Mouse (Mus musculus): ENCODE measurements around the gene Sesn1.
"Not testable (repeated sequence)": the region's sequence is repeated elsewhere in the genome, so short reads cannot be mapped to it uniquely, and the experiment has no call there.

Sesn1 gene

GRCm38 (mm10) chr10:41930966-41931365 lies 121.2 kb downstream of the Sesn1 start:
- no peak for DNase-seq

- no peak for DNase-seq
Measured at GRCm38 (mm10) chr10:41931962-41932361, 122.2 kb downstream of the Sesn1 start.

GRCm38 (mm10) chr10:41932943-41933342 lies 123.2 kb downstream of the Sesn1 start:
- DNase-seq = no peak

DNA sequence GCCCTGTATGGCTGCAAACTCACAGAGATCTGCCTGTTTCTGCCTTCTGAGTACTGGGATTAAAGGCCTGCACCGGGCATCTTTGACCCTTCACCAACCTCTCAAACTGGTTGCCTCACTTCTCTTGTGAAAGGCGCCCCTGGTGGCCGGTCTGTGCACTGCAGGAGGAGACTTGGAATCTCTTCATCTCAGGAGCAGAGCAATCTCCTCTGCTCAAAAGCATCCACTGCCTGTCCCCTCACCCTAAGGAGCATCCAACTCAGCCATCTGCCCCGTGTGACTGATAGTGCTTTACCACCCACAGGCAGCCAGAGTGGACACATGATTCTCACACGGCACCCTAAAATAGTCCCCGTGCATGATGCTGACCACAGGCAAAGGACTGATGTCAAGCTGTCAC lies 123.8 kb downstream of the Sesn1 start:
- DNase-seq = peak; percentile 73

DNA sequence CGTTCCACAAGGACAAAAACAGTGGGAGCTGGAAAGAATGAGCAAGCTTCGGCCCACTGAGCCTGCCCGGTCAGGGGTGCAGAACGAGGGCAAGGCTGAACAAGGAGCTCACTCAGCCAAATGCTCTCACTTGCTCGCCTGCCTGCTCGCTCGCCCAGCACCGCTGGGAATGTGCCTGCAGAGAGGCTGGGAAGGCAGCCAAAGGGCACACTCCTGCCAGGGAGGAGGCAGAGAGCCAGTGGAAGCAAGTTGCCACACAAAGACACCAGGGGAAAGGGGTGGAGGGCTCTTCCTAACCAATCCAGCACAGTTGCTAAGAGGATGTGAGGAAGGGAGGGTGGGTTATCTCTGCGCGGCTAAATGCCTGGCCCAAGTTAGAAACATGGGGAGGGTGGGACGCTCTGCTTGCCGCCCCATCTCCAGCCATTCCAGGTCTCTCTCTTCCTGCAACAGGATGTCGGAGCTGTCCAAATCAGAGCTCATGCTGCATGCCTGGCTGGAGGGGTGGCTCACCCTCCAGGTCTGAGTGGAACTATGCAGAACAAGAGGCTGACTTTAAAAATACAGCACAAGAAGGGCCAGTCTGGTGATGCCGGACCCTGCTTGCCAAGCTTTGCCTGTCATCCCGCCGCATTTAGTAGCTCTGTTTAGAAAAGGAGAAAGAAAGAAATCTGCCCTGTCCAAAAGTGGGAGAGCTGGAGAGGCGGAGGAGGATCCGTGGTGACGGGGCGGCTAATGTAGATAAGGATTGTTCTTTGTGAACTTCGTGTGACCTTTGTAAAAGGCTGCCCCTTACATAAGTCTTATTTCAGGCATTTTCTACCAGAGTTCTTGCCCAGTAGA lies 125.1 kb downstream of the Sesn1 start:
- peak; percentile 85 for DNase-seq

DNA sequence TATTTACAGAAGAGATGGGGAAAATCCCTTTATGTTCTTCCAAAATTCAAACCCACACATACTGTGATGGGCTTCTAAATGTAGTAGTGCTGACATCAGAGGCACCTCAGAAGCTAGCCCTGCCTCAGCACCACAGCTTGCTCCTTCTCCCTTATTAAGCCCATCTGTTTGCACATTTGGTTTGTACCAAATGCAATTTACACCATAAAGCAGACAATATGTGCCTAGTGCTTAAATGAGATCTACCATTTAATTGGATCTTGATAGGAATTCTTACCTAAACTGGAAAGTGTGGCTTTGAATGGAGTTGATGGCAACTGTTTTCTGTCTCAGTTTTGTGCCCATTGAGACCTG lies 125.7 kb downstream of the Sesn1 start:
- no peak for DNase-seq

GRCm38 (mm10) chr10:41936100-41936499 lies 126.4 kb downstream of the Sesn1 start:
- DNase-seq = peak; percentile 55

- no peak for DNase-seq
Measured at GRCm38 (mm10) chr10:41937176-41937575, 127.4 kb downstream of the Sesn1 start.

GRCm38 (mm10) chr10:41939090-41939489 lies 129.4 kb downstream of the Sesn1 start:
- DNase-seq = no peak

GRCm38 (mm10) chr10:41952354-41952753 lies 142.6 kb downstream of the Sesn1 start:
- not testable (repeated sequence) for DNase-seq

GRCm38 (mm10) chr10:41952850-41953527 lies 143.3 kb downstream of the Sesn1 start:
- no peak for DNase-seq

GRCm38 (mm10) chr10:41953528-41953864 lies 143.8 kb downstream of the Sesn1 start:
- DNase-seq = no peak

- DNase-seq = no peak
Measured at GRCm38 (mm10) chr10:41957421-41958225, 147.9 kb downstream of the Sesn1 start.
